Mouse (Mus musculus): ENCODE results near the gene Commd1. TPM values are rescaled to one million over a fixed set of nuclear protein-coding genes. Genes with fewer than 3 reads are reported as not detected.

The Commd1 gene
- polyA plus RNA-seq, 1 experiment, result not detected

DNA sequence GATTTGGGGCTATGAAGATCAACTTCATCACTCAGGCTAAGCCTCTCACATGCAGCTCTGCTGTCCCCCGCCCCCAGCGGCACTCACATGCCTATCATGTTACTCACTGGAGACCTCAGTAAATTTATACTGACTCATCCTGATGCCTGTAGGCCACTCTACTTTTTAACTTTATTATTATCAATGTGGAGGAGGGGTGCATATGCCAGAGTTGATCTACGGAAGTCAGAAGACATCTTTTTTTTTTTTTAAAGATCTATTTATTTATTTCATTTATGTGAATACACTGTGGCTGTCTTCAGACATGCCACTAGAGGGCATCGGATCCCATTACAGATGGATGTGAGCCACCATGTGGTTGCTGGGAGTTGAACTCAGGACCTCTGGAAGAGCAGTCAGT lies 16.7 kb downstream of the Commd1 start:
- Histone ChIP-seq H3K27ac (ENCODE audit: insufficient read depth, low read depth, low read length) (no peak overlapping the region), H3K4me3 (ENCODE audit: insufficient read depth, low read depth, low read length) (no peak overlapping the region), H3K4me1 (ENCODE audit: control insufficient read depth, insufficient read depth, low read length) (no peaks in the 10 kb centered on the region)
- WGBS, result 85% methylated on average over 4 of the region's 4 CpGs
- TF ChIP-seq CTCF (IDR thresholded peaks at IDR 0.05; ENCODE audit: insufficient read depth, low read depth, low read length), result no peak
- TF ChIP-seq POLR2A (IDR thresholded peaks at IDR 0.05; ENCODE audit: insufficient read depth, low read depth, low read length), result no peak

DNA sequence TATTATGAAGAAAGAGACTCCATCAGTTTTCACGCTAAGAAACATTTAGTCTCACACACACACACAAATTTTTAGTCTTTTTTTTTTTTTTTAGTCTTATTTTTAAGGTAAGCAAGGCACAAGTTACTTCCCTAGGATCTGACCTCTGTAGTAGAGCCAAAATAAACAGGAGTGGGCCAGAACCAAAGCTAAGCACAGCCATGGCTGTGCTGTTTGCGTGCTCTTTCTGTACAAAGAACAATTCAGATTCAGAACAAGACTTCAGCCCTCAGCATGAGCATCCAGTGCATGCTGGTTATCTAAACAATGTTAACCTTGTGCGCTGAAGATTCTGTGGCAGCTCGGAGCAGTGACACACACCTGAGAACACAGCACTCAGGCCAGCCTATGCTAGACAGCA lies 17.8 kb downstream of the Commd1 start:
- 80% methylated on average over 4 of the region's 4 CpGs for whole genome bisulfite sequencing
- H3K4me1 ChIP-seq (ENCODE audit: control insufficient read depth, insufficient read depth, low read length), result no peaks in the 10 kb centered on the region
- no peak overlapping the region for H3K27ac ChIP-seq (ENCODE audit: insufficient read depth, low read depth, low read length)
- no peak overlapping the region for H3K4me3 ChIP-seq (ENCODE audit: insufficient read depth, low read depth, low read length)
- no peak for TF ChIP-seq POLR2A (IDR thresholded peaks at IDR 0.05; ENCODE audit: insufficient read depth, low read depth, low read length)
- TF ChIP-seq CTCF (IDR thresholded peaks at IDR 0.05; ENCODE audit: insufficient read depth, low read depth, low read length), result no peak

DNA sequence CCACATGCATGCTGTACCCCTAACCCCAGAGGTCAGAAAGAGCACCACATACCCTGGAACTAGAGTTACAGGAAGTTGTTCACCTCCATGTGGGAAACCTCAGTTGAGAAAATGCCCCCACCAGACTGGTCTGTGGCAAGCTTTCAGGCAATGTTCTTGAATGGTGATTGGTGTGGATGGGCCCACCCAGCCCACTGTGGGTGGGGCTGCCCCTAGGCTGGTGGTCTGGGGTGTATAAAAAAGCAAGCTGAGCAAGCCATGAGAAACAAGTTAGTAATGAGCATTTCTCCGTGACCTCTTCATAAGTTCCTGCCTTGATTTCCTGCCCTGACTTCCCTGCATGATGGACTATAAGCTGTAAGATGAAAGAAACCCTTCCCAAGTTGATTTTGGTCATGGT lies 20.1 kb downstream of the Commd1 start:
- H3K4me1 ChIP-seq (ENCODE audit: control insufficient read depth, insufficient read depth, low read length), result no peaks in the 10 kb centered on the region
- TF ChIP-seq CTCF (IDR thresholded peaks at IDR 0.05; ENCODE audit: insufficient read depth, low read depth, low read length) (no peak), POLR2A (IDR thresholded peaks at IDR 0.05; ENCODE audit: insufficient read depth, low read depth, low read length) (no peak)
- no peak overlapping the region for H3K4me3 ChIP-seq (ENCODE audit: insufficient read depth, low read depth, low read length)
- WGBS, result 97% methylated on average over 1 of the region's 1 CpGs
- no peak overlapping the region for H3K27ac ChIP-seq (ENCODE audit: insufficient read depth, low read depth, low read length)

DNA sequence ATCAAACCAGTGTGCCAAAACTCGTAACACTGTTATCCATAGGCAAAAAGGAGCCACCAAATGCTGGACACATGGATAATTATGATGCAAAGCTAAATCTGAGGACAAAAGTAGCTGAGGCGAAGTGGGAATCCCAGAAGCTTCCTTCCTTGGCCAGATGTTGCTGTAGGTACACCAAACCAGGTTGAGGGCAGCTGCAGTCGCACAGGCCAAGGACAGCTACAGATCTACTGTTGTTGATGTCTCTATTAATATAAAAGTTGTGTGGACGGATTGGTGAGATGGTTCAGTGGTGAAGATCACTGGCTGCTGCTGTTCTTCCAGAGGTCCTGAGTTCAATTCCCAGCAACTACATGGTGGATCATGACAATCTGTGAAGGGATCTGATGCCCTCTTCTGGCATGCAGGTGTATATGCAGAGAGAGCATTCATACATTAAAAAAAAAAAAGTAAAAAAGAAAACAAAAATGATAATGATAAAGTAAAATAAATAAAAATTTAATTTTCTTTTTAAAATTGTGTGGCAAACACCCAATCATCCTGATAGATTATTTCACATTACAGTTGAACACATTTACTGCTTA lies 24.3 kb downstream of the Commd1 start:
- Histone ChIP-seq H3K4me1 (ENCODE audit: control insufficient read depth, insufficient read depth, low read length) (no peaks in the 10 kb centered on the region), H3K27ac (ENCODE audit: insufficient read depth, low read depth, low read length) (no peak overlapping the region), H3K4me3 (ENCODE audit: insufficient read depth, low read depth, low read length) (no peak overlapping the region)
- WGBS, result 98% methylated on average over 4 of the region's 4 CpGs
- TF ChIP-seq POLR2A (IDR thresholded peaks at IDR 0.05; ENCODE audit: insufficient read depth, low read depth, low read length) (no peak), CTCF (IDR thresholded peaks at IDR 0.05; ENCODE audit: insufficient read depth, low read depth, low read length) (no peak)

DNA sequence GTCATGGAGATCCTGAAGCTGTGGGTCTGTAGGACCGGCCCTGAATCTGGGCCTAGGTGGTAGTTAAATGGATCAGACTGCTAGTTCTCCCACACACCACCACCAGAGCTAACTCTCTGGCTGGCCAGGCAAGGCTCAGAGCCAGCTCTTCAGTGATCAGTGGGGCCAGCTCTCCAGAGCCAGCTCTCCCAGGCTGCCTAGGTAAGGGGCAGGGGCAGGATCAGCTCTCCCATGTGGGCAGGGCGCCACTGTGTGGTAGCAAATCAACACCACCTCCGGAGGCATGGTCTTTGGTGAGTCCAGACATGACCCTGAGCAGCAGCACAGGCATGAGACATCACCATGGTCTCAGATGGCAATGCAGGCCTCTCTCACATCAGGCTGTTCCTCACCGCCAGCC lies 25.4 kb downstream of the Commd1 start:
- WGBS, result 72% methylated on average over 4 of the region's 4 CpGs
- no peak overlapping the region for H3K27ac ChIP-seq (ENCODE audit: insufficient read depth, low read depth, low read length)
- H3K4me3 ChIP-seq (ENCODE audit: insufficient read depth, low read depth, low read length), result no peak overlapping the region
- H3K4me1 ChIP-seq (ENCODE audit: control insufficient read depth, insufficient read depth, low read length), result no peaks in the 10 kb centered on the region
- TF ChIP-seq POLR2A (IDR thresholded peaks at IDR 0.05; ENCODE audit: insufficient read depth, low read depth, low read length) (no peak), CTCF (IDR thresholded peaks at IDR 0.05; ENCODE audit: insufficient read depth, low read depth, low read length) (no peak)

DNA sequence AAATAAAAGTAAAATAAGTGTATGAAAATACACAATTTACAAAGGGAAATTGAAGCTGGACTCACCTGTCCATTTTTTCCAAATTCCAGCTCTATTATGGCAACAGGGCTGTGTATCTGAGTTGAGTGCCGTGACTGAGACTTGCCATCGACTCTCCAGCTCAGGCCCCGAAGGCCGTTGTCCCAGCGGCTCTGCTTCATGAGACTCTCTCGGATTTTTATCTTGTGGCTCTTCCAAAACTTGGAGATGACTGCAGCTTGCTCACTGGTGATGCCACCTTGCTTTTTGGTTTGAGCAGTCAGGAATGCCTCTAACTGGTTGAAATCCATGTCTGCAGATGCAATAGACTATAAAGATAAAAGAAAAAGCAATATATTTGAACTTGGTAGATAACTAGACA lies 25.8 kb downstream of the Commd1 start:
- 97% methylated on average over 6 of the region's 6 CpGs for WGBS
- Histone ChIP-seq H3K4me3 (ENCODE audit: insufficient read depth, low read depth, low read length) (no peak overlapping the region), H3K27ac (ENCODE audit: insufficient read depth, low read depth, low read length) (no peak overlapping the region), H3K4me1 (ENCODE audit: control insufficient read depth, insufficient read depth, low read length) (no peaks in the 10 kb centered on the region)
- no peak for TF ChIP-seq CTCF (IDR thresholded peaks at IDR 0.05; ENCODE audit: insufficient read depth, low read depth, low read length)
- no peak for TF ChIP-seq POLR2A (IDR thresholded peaks at IDR 0.05; ENCODE audit: insufficient read depth, low read depth, low read length)

DNA sequence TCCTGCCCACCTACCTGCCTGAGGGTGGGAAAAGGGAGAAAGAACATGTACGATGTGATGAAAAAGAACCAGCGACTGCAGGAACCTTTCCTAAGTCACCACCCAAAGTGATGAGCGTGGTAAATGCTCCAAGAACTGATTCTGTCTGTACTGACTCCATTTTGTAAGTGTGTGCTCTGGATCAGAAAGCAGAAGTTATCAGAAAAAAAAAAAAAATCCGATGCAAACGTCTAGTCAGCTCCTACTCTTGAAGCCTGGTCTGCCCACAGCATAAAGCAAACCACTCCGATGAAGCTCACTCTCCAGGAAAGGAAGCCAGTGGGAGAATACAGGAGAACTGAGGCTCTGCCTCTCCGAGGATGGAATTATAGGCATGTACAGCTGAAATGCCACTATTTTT lies 29.5 kb downstream of the Commd1 start:
- no peak overlapping the region for H3K27ac ChIP-seq (ENCODE audit: insufficient read depth, low read depth, low read length)
- H3K4me1 ChIP-seq (ENCODE audit: control insufficient read depth, insufficient read depth, low read length), result no peaks in the 10 kb centered on the region
- 93% methylated on average over 7 of the region's 7 CpGs for WGBS
- H3K4me3 ChIP-seq (ENCODE audit: insufficient read depth, low read depth, low read length), result no peak overlapping the region
- TF ChIP-seq POLR2A (IDR thresholded peaks at IDR 0.05; ENCODE audit: insufficient read depth, low read depth, low read length), result no peak
- no peak for TF ChIP-seq CTCF (IDR thresholded peaks at IDR 0.05; ENCODE audit: insufficient read depth, low read depth, low read length)

DNA sequence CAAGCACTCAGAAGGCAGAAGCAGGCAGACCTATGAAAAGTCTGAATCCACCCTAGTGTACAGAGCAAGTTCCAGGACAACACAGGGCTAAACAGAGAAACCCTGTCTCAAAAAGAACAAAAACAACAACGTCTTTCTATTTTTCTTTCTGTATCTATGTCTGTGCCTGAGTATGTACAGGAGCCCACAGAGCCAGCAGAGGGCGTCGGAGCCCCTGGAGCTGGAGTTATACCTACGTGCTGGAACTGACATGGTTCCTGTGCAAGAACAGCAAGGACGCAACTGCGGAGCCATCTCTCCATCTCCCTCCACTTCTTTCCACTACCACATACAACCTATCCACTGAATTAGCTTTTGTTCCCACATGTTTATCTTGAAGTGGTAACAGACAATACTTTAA lies 32.1 kb downstream of the Commd1 start:
- 90% methylated on average over 6 of the region's 6 CpGs for WGBS
- no peak overlapping the region for H3K27ac ChIP-seq (ENCODE audit: insufficient read depth, low read depth, low read length)
- TF ChIP-seq CTCF (IDR thresholded peaks at IDR 0.05; ENCODE audit: insufficient read depth, low read depth, low read length) (no peak), POLR2A (IDR thresholded peaks at IDR 0.05; ENCODE audit: insufficient read depth, low read depth, low read length) (no peak)
- H3K4me1 ChIP-seq (ENCODE audit: control insufficient read depth, insufficient read depth, low read length), result no peaks in the 10 kb centered on the region
- H3K4me3 ChIP-seq (ENCODE audit: insufficient read depth, low read depth, low read length), result no peak overlapping the region

DNA sequence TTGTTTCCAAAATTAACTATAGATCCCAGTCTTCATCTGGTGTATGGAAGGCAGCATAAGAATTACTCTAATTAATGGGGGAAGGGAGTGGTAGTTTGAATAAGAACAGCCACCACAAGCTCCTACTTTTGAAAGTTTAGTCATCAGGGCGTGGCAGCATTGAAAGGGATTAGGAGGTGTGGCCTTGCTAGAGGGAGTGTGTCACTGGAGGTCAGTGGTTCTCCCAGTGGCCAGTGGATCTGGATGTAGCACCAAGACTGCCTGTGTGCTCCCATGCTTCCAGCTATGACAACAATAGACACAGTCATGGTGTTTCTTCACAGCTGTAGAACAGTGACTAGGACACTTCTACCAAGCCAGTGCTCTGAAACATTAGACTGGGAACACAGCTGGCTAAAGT lies 33.1 kb downstream of the Commd1 start:
- WGBS, result 85% methylated on average over 1 of the region's 1 CpGs
- H3K4me1 ChIP-seq (ENCODE audit: control insufficient read depth, insufficient read depth, low read length), result no peaks in the 10 kb centered on the region

DNA sequence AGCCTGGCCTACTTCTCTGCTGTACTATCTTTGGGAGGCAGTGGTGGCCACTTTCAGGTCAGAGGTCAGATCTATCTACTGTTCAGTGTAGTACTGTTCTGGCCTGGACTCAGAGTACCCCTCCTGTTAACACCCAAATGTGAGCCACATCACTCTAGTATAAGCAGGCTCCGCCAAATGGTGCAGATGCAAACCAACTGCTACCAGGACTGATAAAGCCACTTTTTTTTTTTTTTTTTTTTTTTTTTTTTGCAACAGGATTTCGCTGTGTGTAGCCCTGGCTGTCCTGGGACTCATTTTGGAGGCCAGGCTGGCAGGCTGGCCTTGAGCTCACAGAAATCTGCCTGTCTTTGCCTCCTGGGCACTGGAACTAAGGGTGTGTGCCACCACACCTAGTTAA lies 43.2 kb downstream of the Commd1 start:
- no peak overlapping the region for H3K4me3 ChIP-seq (ENCODE audit: insufficient read depth, low read depth, low read length)
- TF ChIP-seq POLR2A (IDR thresholded peaks at IDR 0.05; ENCODE audit: insufficient read depth, low read depth, low read length) (no peak), CTCF (IDR thresholded peaks at IDR 0.05; ENCODE audit: insufficient read depth, low read depth, low read length) (no peak)
- H3K27ac ChIP-seq (ENCODE audit: insufficient read depth, low read depth, low read length), result no peak overlapping the region
- 85% methylated on average over 2 of the region's 2 CpGs for WGBS
- no peaks in the 10 kb centered on the region for H3K4me1 ChIP-seq (ENCODE audit: control insufficient read depth, insufficient read depth, low read length)

More for the DNA sequence above, 33.1 kb downstream of the Commd1 start:
- Histone ChIP-seq H3K27ac (ENCODE audit: insufficient read depth, low read depth, low read length) (no peak overlapping the region), H3K4me3 (ENCODE audit: insufficient read depth, low read depth, low read length) (no peak overlapping the region)
- TF ChIP-seq POLR2A (IDR thresholded peaks at IDR 0.05; ENCODE audit: insufficient read depth, low read depth, low read length), result no peak

Measured in olfactory bulb, adult 2 months (tissue).